Mouse (Mus musculus): ENCODE results near the gene Hist1h2bh.

Hist1h2bh gene

DNA sequence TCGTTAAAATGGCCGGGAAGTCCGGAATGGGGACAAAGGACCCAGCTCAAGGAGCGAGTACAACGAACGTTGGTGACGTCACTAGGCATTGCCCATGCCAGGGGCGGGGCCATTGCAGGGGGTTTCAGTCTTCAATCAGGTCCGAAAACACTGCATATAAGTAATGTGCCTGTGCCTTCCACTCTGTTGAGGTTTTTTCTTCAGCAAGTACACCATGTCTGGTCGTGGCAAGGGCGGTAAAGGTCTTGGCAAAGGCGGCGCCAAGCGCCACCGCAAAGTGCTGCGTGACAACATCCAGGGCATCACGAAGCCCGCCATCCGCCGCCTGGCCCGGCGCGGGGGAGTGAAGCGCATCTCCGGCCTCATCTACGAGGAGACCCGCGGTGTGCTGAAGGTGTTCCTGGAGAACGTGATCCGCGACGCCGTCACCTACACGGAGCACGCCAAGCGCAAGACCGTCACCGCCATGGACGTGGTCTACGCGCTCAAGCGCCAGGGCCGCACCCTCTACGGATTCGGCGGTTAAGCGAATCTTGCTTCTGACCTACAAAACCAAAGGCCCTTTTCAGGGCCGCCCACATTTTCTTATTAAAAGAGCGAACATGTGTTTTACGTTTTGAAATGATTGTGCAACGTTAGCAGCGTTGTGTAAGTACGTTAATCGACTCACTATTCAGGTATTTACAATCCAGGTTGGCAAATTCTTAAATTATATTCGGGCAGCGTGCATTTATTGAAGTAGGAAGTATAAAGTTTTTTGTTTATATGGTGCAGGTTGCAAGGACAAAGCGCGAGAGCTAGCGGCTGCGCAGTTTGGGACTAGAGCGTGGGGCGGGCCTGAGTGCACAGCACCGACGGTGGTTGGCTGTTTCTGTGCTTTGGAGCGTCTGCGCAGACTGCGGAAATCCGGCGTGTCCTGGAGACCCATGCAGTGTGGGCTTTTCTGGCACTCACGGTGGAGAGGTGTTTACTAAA lies 12.0 kb downstream of the Hist1h2bh start, which contains the start of gene Hist1h4h:
Hist1h4h (plus strand) TSS at position 150 of the 975 bp plus-strand sequence.
- DNase-seq (ENCODE audit: low read depth, low spot score): no peak

DNA sequence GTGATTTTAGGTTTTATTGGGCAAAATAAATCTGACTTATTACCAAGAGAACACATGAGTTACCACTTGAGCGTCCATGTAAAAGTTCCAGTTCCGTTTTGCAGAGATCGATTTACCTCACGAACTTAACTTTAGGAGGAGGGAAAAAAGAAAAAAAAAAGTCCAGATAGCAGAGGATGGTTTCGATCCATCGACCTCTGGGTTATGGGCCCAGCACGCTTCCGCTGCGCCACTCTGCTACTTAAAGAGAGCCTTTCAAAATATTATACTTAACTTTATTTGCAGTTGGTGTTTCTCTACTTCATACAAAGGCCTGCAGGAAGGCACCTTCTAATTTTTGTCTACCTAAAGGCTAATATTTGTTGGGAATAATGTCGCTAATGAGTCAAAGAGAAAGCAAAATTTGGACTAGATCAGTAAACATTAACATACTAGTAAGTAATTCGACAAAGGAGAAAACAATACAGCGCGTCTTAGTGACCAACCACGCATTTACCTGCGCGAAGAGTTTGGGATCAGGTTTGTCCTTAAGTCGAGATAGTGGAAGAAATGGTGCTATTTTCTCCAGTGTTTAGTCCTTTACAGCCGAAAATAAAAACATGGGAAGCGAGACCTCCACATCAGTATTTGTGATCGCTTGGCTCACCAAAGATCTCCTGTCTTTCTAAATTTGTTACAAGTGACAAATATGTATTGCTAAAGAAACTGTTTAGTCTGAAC lies 12.9 kb downstream of the Hist1h2bh start:
- no peak for DNase-seq (ENCODE audit: low read depth, low spot score)

DNA sequence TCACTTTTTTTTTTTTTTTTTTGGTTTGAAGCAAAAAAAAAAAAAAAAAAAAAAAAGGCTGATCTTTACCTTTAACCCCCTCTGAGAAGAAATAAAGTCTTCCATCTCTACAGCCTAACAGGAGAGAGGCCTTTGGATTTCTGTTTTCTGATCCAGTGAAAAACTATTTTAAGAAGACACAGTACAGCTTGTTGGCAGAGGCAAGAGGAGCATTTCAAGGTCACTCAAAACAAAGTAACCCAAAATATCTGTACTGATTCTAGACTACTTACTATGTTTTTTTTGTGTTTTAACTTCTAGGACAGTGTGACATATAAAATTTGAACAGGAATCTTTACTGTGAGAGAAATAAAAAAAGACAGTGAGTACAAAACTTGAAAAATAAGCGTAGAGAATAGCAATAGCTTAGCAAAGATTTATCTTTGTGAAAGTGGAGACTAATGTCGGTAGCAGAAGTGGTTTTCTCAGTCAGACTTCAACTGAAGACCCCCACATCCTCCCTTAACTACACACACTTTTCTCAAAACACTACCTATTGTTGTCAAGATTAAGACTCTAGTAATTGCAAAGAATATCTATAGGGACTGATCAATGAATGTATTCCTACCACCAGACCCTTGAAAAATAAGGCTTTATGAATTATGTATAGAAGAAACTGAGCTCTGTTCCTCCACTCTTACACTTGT lies 13.6 kb downstream of the Hist1h2bh start:
- no peak for DNase-seq (ENCODE audit: low read depth, low spot score)

DNA sequence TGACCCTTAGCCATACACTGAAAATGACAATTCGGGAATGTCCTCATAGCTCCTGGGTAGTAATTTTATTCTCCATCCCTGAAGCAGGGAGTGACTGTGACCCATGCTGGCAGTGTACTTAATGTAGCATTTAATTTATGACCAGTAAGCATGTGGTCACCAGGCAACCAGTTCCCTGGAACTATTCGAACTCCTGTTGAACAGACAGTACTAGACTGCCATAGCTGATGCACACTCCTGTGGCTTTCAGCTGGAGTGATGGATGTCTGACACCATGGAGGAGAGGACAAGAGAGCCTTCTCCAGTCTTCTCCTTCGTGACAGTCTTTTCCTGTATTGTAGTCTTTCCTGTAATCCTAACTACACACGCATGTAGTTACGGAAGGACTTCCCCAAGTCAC lies 14.2 kb downstream of the Hist1h2bh start:
- DNase-seq (ENCODE audit: low read depth, low spot score): no peak

DNA sequence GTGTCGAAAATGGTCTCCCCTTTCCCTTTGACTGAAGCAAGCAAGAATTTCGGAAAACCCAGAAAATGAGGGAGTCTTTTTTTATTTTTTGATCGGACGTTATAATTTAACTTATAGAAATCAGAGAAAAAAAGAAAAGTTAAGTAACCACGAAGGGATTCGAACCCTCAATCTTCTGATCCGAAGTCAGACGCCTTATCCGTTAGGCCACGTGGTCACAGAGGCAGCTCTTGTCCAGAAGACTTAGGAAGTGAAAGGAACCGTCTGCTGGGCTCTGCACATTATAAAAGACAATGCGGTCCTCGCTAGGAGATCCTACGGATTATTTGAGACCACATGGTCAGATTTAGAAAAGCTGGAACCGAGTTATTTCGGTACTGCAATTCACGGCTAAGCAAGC lies 16.9 kb downstream of the Hist1h2bh start:
- DNase-seq (ENCODE audit: low read depth, low spot score): no peak

DNA sequence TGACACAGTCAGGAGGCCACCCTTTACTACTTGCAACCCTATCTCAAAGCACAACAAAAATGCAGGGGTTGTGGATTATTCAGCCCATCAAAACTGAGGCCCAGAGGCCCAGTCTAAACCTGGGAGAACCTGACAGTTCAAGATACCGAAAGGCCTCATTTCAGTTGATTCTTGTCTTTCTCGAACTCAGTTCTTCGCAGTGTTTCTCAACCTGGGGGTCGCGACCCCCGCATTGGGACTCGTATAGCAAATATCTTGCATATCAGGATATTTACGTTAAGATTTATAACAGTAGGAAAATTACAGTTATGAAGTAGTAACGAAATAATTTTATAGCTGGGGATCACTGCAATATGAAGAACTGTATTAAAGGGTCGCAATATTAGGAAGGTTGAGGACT lies 17.3 kb downstream of the Hist1h2bh start:
- no peak for DNase-seq (ENCODE audit: low read depth, low spot score)

DNA sequence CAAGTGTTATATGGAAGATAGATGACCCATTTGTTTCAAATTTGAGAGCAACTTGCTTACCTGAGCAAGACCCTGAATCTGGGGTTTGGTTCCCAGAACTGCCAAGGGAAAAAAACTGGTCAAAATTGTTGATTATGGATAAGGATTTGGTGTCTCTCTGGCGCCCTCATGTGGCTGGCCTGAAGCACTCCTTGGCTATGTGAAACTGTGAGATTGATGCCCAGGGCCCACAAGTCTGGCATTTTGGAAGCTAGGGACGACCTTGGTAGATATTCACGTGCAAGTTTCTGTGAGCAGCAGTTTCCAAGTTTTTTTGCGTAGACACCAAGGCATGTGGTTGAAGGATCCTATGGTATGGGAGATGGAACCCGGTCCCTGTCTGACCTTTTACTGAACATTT lies 18.5 kb downstream of the Hist1h2bh start:
- DNase-seq (ENCODE audit: low read depth, low spot score): no peak

DNA sequence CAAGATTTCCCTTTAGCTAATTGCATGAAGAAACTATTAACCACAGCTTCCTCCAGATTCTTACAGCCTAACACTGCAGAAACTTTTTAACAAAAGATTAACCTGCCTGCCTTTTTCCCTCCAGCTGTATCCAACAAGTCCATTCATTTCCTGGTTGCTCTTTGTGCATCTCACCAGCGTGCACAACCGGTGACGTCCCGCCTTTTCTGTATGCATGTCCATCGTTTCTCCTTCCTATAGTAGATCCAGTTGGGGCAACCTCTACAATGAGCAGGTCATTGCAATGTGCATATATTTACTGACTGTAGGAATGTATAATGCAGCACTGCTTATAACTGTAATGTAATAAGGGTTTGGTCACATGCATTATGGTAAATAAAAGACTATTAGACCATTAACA lies 19.2 kb downstream of the Hist1h2bh start:
- no peak for DNase-seq (ENCODE audit: low read depth, low spot score)

DNA sequence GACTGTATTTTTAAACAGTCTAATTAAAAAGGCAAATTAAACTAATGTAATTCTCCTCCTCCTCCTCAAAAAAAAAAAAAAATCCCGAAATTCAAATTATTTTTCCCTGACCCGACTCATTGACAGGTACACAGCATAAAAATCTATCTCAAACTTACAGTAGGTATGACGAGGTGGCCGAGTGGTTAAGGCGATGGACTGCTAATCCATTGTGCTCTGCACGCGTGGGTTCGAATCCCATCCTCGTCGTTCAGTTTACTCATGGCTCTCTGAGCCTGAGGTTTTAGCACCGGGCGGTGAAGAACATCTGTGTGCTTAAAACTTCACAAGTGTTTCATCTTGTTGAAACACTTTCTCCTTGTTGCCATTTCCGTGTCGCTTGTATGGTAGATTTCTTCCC lies 21.5 kb downstream of the Hist1h2bh start:
- no peak for DNase-seq (ENCODE audit: low read depth, low spot score)

DNA sequence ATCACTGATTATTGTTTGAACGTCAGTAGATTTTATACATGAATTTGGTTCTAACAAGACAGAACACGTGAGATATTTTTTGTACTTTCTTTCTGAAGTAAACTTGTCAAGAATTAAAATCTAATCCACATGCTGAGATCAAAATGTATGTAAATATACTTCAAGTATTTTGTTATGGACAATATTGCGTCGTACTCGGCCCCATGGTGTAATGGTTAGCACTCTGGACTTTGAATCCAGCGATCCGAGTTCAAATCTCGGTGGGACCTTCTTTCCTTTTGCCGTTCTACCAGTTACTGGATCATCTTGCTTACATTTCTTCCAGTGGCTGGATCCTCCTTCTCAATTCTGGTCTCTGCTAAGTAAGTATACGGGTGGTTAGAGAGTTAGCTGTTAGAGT lies 23.8 kb downstream of the Hist1h2bh start:
- DNase-seq (ENCODE audit: low read depth, low spot score): no peak

DNA sequence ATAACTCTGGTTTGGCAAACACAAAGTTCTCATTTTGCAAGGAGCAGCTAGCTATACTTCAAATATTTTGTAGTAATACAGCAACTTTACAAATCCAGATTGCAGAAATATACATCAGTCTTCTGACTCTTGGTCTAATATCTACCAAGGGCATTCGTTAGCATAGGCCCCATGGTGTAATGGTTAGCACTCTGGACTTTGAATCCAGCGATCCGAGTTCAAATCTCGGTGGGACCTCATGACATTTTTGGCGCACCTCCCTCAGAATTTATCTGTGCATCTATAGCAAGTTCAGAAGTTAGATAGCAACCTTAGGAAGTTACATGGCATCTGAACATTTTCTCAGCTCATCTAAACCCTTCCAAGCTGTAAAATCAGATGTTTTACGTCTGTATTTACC lies 24.3 kb downstream of the Hist1h2bh start:
- no peak for DNase-seq (ENCODE audit: low read depth, low spot score)

DNA sequence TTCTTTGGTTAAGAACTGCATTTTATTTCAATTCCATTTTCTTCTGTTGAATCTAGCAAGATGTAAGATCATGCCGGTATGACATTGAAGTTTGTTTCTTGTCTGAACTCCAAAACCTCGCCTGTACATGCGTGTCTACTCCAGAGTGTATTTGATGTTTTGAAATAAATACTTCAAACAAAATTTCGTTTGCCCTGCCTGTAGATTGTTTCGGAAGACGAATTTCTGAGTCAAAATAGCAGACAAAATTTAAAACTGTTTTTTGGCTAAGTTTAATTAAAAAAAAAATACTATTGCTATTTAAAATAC lies 24.9 kb downstream of the Hist1h2bh start:
- DNase-seq (ENCODE audit: low read depth, low spot score): no peak

DNA sequence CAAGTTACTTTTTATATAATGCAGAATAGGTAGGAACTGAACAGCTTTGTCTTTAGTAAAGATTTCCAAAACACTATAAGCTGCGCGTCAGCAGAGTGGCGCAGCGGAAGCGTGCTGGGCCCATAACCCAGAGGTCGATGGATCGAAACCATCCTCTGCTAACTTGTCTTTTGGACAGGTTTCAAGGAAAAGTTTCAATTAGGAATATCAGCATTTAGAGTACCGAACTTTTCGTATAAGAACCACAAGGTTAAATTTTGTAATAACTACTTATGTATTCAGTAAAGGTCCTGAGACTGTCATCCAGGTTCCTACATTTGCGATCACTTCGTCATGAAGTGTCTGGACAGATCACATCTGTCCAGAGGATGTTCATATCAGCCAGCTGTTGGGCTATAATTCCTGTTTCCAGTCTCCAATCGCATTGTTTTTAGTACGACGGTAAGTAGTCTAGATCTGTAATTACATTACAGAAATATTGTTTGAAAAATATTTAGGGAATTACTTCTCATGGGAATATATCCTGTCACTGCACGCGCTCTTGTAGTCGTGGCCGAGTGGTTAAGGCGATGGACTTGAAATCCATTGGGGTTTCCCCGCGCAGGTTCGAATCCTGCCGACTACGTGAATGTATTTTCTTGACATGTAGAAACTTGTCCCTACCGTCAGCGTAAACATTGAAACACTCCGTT lies 25.4 kb downstream of the Hist1h2bh start:
- DNase-seq (ENCODE audit: low read depth, low spot score): no peak

DNA sequence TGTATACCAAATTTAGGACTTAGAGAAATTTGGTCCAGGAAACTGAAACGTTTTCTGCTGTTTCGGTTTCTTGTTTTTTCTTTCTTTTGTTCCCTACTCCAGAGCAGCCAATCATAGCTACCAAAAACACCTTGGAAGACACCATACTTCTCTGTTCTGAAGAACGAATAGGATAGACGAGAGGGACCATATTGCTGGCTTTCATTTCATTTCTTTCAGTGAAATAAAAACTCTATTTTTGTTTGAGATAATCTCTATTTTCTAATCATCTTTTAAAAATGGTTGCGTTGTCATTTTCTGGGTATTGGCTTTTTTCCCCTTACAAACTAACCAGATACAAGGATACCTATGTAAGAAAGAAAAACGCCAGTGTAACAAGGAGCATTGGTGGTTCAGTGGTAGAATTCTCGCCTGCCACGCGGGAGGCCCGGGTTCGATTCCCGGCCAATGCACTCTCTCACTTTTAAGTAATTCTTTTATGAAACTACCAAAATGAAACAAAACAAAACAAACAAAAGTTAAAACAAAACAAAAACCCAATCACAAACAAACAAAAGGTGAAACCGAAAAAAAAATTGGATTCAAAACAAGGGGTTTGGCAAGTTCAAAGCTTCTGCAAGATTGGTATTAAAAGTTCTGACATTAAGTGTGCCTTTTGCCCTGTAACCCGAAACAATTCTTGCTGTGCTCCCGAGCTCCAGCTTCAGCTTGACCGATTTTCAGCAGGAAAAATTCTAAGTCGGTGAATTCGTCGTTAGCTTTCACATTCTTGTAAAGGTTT lies 26.2 kb downstream of the Hist1h2bh start:
- DNase-seq (ENCODE audit: low read depth, low spot score): no peak

DNA sequence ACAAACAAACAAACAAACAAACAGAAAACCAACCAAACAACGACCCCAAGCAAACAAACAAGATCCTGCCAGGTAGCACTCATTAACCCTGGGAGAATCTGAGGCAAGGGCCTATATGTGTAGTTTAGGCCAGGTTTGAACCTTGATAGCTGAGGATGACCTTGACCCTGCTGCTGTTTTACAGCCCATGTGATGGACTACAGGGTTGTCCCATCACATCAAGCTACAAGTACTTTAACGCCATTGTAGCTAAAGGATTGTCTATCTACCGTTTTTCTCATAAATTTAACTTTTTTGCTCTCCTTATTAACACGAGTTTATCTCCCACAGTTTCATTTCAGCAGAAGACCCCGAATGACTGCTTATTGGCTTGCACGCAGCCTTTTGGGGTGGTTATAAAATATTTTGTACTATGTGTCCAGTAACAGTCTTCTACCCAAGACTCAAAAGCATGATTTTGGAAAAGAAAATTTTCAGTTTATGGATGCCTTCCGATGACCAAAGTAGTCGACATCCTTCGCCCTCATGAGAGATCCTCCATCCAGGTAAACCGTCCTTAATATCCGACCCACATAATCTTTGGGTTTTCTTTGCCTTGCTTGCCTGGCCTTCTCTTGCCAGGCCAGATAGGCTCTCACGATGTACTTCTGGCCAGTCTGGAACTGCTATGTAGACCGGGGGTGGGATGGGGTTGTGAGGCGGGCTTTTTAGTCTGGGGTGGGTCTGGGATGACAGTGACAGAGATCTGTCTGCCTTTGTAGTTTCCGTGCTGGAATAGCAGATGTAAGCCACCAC lies 27.2 kb downstream of the Hist1h2bh start:
- DNase-seq (ENCODE audit: low read depth, low spot score): no peak

DNA sequence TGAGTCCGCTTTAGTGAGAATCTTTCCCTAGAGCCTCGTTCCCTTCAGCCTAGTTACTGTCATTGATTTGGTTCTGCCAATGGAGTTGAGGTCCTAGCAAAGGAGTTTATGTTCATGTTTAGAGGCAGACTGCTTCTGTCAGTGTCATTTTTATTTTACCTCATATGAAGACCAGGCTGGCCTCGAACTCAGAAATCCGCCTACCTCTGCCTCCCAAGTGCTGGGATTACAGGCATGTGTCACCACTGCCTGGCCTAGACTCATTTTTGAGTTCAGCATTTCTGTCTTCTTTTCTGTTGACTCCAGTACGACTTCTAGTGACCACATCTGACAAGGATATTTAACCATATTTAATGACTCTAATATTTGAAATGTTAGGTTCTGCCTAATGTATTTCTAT lies 27.9 kb downstream of the Hist1h2bh start:
- no peak for DNase-seq (ENCODE audit: low read depth, low spot score)

DNA sequence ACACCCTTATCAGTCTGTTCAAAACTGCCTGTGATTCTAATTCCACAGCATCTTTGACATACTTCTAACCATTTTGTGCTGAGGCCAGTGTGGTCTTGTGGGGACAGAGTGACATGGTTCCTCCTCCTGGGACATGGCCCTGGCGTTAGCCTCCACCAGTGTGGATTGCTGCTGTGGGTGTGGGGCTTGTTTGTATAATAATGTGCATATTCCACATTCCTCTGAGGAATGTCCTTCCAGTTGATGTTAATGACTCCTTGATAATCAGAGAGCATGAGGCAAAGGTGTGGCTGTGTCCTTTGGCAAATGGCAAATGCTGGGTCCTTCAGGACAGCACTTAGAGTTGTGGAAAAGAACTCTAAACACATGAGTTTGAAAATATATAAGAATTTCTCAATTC lies 29.7 kb downstream of the Hist1h2bh start:
- no peak for DNase-seq (ENCODE audit: low read depth, low spot score)

DNA sequence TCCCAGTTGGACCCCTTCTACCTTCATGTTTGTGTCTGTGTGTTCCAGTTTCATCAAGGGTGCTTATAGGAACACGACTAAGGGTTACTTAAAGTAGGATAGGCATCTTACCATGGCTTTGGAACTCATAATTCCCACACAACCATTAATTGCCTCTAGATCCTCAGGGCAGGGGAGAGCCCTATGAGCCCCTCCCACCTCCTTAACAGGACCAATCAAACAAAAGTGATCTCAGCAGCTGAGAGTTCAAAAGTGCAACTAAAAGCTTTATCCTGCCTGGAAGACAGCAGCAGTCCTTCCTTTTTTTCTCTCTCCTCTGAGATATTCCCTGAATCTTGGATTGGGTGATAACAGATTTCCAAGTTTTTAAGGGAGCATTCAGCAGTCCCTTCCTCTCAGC lies 33.1 kb downstream of the Hist1h2bh start:
- DNase-seq (ENCODE audit: low read depth, low spot score): no peak

DNA sequence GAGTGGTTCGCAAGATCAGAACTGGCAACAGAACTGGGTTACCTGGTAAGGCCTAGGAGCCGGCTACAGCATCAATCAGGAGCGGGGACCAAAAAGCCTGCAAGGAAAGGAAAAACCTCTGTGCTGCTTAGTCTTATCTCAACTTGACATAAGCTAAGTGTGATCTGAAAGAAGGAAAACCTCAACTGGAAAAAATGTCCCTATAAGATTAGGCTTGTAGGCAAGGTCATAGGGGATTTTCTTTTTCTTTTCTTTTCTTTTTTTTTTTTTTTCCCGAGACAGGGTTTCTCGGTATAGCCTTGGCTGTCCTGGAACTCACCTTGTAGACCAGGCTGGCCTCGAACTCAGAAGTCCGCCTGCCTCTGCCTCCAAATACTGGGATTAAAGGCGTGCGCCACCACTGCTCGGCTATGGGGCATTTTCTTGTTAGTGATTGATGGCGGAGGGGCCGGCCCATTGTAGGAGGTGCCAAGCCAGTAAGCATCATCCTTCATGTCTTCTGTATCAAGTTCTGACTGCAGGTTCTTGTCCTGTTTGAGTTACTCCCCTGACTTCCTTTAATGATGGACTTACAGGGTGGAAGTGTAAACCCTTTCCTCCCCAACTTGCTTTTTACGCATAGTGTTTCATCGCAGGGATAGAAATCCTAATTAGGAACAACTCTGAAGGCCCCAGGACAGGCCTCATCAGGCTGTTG lies 36.2 kb downstream of the Hist1h2bh start:
- no peak for DNase-seq (ENCODE audit: low read depth, low spot score)

DNA sequence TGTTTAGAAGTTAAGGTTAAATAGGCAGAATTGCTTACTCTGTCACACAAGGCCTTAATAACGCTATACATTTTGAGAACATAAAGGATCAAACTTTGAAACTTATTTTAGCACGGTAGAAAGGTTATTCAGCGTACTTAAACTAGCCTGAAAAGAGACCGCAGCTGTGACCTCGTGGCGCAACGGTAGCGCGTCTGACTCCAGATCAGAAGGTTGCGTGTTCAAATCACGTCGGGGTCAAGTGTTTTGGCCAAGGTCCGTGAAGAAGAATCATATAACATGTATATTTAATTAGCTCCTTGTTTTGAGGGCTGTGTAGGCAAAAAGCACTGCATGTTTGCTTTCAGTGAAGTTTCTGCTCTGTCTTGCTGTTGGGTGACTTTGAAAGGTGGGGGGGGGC lies 36.8 kb downstream of the Hist1h2bh start:
- DNase-seq (ENCODE audit: low read depth, low spot score): no peak

All from WW6 (cell line).